Mouse (Mus musculus) liver, embryonic 14.5 days (tissue): ENCODE results near the gene Olfr1282. TPM values are rescaled to one million over a fixed set of nuclear protein-coding genes. Genes with fewer than 3 reads are reported as not detected.
"Not testable (repeated sequence)": the region's sequence is repeated elsewhere in the genome, so short reads cannot be mapped to it uniquely, and the experiment has no call there.

ENCODE experiments used
- ATAC-seq: fragments of 200-750 bp; cut with Nextera tagmentation; 2 replicates; pipeline ENCODE4 v1.8.0; 2017; ENCODE audit warnings: moderate number of reproducible peaks, mild to moderate bottlenecking, moderate library complexity; ENCODE audit not compliant: insufficient read depth
- DNase-seq, 3 experiments: peaks; one replicate each; pipeline ENCODE4 v3.0.0-alpha.2; 2012 to 2013; ENCODE audit warnings: low read depth in 3 of 3, low spot score in 3 of 3
- H3K27ac ChIP-seq: fragments of 300-500 bp; sonication (generic); 2 replicates; pipeline ENCODE4 v1.5.1; 2014; ENCODE audit warnings: moderate library complexity, mild to moderate bottlenecking, control low read depth, inconsistent platforms
- H3K27me3 ChIP-seq: fragments of 300-500 bp; sonication (generic); 2 replicates; pipeline ENCODE4 v1.6.1; 2014; ENCODE audit warnings: mild to moderate bottlenecking, low read length, moderate library complexity; ENCODE audit not compliant: control insufficient read depth, insufficient read depth
- H3K36me3 ChIP-seq: fragments of 300-500 bp; sonication (generic); replicated peaks from 2 replicates; pipeline ENCODE4 v1.6.1; 2014; ENCODE audit warnings: low read depth; ENCODE audit not compliant: control insufficient read depth, insufficient read depth
- H3K4me1 ChIP-seq, 2 experiments: fragments of 200-500 bp in 1 of 2; fragments of 300-500 bp in 1 of 2; sonication (generic) in 1 of 2; replicated peaks; 2 replicates each; pipeline ENCODE4 v1.6.1; 2012 to 2014; ENCODE audit warnings: antibody characterized with exemption in 1 of 2, inconsistent platforms in 1 of 2, low read length in 1 of 2; ENCODE audit not compliant: control insufficient read depth in 2 of 2, insufficient read depth in 2 of 2
- H3K4me2 ChIP-seq: fragments of 300-500 bp; sonication (generic); 2 replicates; pipeline ENCODE4 v1.6.1; 2014; ENCODE audit warnings: low read depth, mild to moderate bottlenecking, control low read depth, moderate library complexity
- H3K4me3 ChIP-seq, 2 experiments: fragments of 200-500 bp in 1 of 2; fragments of 300-500 bp in 1 of 2; sonication (generic) in 1 of 2; 2 replicates each; pipeline ENCODE4 v1.5.1; 2012 to 2014; ENCODE audit warnings: low read depth in 2 of 2, low read length in 2 of 2, mild to moderate bottlenecking in 2 of 2, control low read depth in 1 of 2, inconsistent platforms in 1 of 2, moderate library complexity in 1 of 2; ENCODE audit not compliant: insufficient read depth in 1 of 2
- H3K9ac ChIP-seq: fragments of 300-500 bp; sonication (generic); replicated peaks from 2 replicates; pipeline ENCODE4 v1.6.1; 2014; ENCODE audit warnings: mild to moderate bottlenecking, control low read depth, moderate library complexity
- H3K9me3 ChIP-seq: fragments of 300-500 bp; sonication (generic); 2 replicates; pipeline ENCODE4 v1.6.1; 2016; ENCODE audit warnings: low read length, mixed read lengths; ENCODE audit not compliant: control insufficient read depth
- CTCF ChIP-seq: IDR thresholded peaks from 2 replicates; pipeline ENCODE4 v1.5.1; 2016; ENCODE audit warnings: antibody characterized with exemption, low read depth, control low read depth
- EP300 ChIP-seq: IDR thresholded peaks from 2 replicates; pipeline ENCODE4 v1.6.1; 2016; ENCODE audit warnings: antibody characterized with exemption, low read depth
- WGBS: fragments of 180-500 bp; shearing (Covaris S2); extraction: QIAGEN DNeasy Blood & Tissue Kit; methylation state at CpG from one replicate; pipeline ENCODE4 v1.1.7; 2014; ENCODE audit not compliant: insufficient replicate concordance; 5-methylcytosine and 5-hydroxymethylcytosine counted together
- polyA plus RNA-seq, 2 experiments: library from polyadenylated mRNA; depleted of rRNA in 1 of 2; stranded (reverse) in 1 of 2; unstranded in 1 of 2; fragments of >200 nt; fragmentation: Nextera tagmentation in 1 of 2; extraction: Ambion mirVana in 1 of 2; gene quantifications; 2 replicates each; pipeline versions ENCODE4 v1.2.1 to v1.2.3; 2012 to 2014

The Olfr1282 gene
- polyA plus RNA-seq (2012; rRNA removed) (not detected in 2 replicates), polyA plus RNA-seq (2014; fragmentation: Nextera tagmentation; extraction: Ambion mirVana) (not detected in 2 replicates)

- H3K27ac ChIP-seq: no peak within 1 kb of the TSS
- DNase-seq (no peak), ATAC-seq (no peak)
- no peak within 1 kb of the TSS for H3K4me3 ChIP-seq
- no peaks in the 10 kb centered on the region for H3K36me3 ChIP-seq
- no peaks in the 10 kb centered on the region for H3K9me3 ChIP-seq
- H3K4me1 ChIP-seq: no peaks in the 10 kb centered on the region
- H3K9ac ChIP-seq: no peak within 1 kb of the TSS
- TF ChIP-seq CTCF (no peak), EP300 (no peak)
- 37% methylated on average over 2 of the region's 2 CpGs for WGBS
- no peak within 1 kb of the TSS for H3K4me2 ChIP-seq
- H3K27me3 ChIP-seq: no peaks in the 10 kb centered on the region
Observed at GRCm38 (mm10) chr2:111335976-111336375, at the start of gene Olfr1282. Gene Olfr1282 (minus strand): TSS chr2:111336076.

GRCm38 (mm10) chr2:111375222-111375621 lies 39.3 kb upstream of the Olfr1282 start, which contains the start of gene Olfr1284:
Gene Olfr1284 (plus strand): TSS chr2:111375522.
- no peak for DNase-seq
- no peak within 1 kb of the TSS for H3K4me2 ChIP-seq
- no peak for ATAC-seq

GRCm38 (mm10) chr2:111366490-111366889 lies 30.6 kb upstream of the Olfr1282 start, which contains the start of gene Olfr1283:
Gene Olfr1283 (plus strand): TSS chr2:111366790.
- no peak within 1 kb of the TSS for H3K4me2 ChIP-seq
- no peak for ATAC-seq
- no peak within 1 kb of the TSS for H3K4me3 ChIP-seq
- no peaks in the 10 kb centered on the region for H3K4me1 ChIP-seq
- H3K27me3 ChIP-seq: no peaks in the 10 kb centered on the region
- H3K9me3 ChIP-seq: no peaks in the 10 kb centered on the region
- no peak within 1 kb of the TSS for H3K9ac ChIP-seq
- no peak within 1 kb of the TSS for H3K27ac ChIP-seq
- H3K36me3 ChIP-seq: no peaks in the 10 kb centered on the region
- TF ChIP-seq CTCF (no peak), EP300 (no peak)
- WGBS: 43% methylated on average over 2 of the region's 2 CpGs
- no peak for DNase-seq

More at GRCm38 (mm10) chr2:111375222-111375621, 39.3 kb upstream of the Olfr1282 start, which contains the start of gene Olfr1284:
- Histone ChIP-seq H3K4me1 (no peaks in the 10 kb centered on the region), H3K9me3 (no peaks in the 10 kb centered on the region), H3K9ac (no peak within 1 kb of the TSS), H3K27ac (no peak within 1 kb of the TSS), H3K4me3 (no peak within 1 kb of the TSS), H3K36me3 (no peaks in the 10 kb centered on the region), H3K27me3 (no peaks in the 10 kb centered on the region)
- TF ChIP-seq CTCF: no peak
- TF ChIP-seq EP300: no peak
- WGBS: 69% methylated on average over 1 of the region's 1 CpGs

DNA sequence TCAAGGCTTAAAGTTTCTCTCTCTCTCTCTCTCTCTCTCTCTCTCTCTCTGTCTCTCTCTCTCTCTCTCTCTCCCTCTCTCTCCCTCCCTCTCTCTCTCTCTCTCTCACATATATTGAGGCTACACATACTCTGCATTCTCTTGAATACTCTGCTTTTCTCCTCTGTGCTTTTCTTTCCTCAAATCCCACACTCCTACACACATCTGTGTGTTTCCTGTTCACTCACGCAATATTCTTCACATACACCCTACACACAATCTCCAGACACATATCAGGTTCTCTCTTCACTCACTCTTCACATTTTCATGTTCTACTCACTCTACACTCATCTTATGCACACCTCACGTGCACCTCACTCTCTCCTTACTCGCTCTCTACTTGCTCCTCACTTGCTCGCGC lies 2.2 kb downstream of the Olfr1282 start:
- not testable (repeated sequence) for H3K36me3 ChIP-seq, H3K27ac ChIP-seq, H3K9me3 ChIP-seq, H3K4me1 ChIP-seq, H3K4me3 ChIP-seq, DNase-seq, H3K4me2 ChIP-seq, ATAC-seq, H3K27me3 ChIP-seq, H3K9ac ChIP-seq
- 69% methylated on average over 5 of the region's 5 CpGs for WGBS

GRCm38 (mm10) chr2:111326220-111326619 lies 9.7 kb downstream of the Olfr1282 start, which contains the start of gene Olfr1281:
Gene Olfr1281 (plus strand): TSS chr2:111326520.
- Histone ChIP-seq H3K4me1 (no peaks in the 10 kb centered on the region), H3K27me3 (no peaks in the 10 kb centered on the region), H3K4me2 (no peak within 1 kb of the TSS), H3K27ac (no peak within 1 kb of the TSS), H3K4me3 (no peak within 1 kb of the TSS), H3K9me3 (no peaks in the 10 kb centered on the region), H3K36me3 (no peaks in the 10 kb centered on the region), H3K9ac (no peak within 1 kb of the TSS)
- 42% methylated on average over 2 of the region's 2 CpGs for WGBS
- no peak for TF ChIP-seq EP300
- no peak for TF ChIP-seq CTCF
- DNase-seq (no peak), ATAC-seq (no peak)
